Mouse (Mus musculus): ENCODE results near the gene C5ar1.

GRCm38 (mm10) chr7:16250687-16251086 lies 8.7 kb downstream of the C5ar1 start:
- TF ChIP-seq POLR2A (IDR thresholded peaks at IDR 0.05; ENCODE audit: insufficient read depth, low read length) (no peak), CTCF (IDR thresholded peaks at IDR 0.05; ENCODE audit: low read depth, low read length) (no peak)

Measured in ES-Bruce4 (cell line).